ENCODE assay signal across 8 mouse cellular contexts in the genomic region with DNA sequence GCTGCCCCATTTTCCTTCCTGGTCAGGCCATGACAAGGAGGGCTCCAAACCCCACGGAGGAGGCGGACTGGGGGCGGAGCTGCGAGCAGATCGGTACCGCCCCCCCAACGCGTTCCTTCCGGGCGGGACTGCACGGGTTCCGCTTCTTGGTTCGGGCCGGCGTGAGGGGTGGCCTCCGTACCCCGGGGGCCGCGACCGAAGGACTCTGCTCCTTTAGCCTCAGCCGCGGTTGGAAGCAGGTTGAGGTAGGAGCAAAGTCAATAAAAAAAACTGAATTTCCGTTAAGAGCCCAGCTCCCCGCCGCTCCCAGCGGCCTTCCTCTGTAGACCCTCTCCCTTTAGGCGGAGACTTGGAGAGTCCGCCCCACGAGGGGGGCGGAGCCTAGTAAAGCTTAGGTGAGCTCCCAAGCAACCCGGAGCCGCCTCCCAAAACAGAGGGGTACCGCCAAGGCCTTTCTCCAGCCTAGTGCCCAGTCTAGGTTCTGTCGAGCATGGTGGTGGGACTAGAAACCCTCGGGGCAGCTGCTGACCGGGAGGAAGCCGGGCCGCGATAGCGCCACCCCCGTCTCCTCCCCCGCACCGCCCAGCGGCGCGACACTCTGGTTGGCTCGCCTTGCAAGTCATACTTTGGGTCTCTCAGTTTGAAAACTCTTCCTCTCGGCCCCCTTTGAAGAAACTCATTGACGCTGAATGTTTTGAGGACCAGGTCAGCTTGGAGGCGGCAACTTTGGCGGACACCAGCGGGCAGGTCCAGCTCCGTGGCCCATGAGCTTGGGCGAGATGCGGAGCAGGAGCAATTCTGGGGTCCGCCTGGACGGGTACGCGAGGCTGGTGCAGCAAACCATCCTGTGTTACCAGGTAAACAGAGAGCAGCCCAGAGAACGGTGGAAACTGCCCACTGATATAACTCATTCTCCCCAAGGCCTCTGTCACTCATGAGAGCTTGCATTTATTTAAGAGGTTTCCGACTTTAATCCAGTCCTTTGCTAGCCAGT. TPM values are rescaled to one million over a fixed set of nuclear protein-coding genes. Genes with fewer than 3 reads are reported as not detected.
A peak's percentile ranks its signal among the peaks of the same experiment; 100 is the strongest.
DNase-seq lines count a peak whose midpoint lies in the region; ATAC-seq lines count a peak whose summit lies in the region.

Gene Phka2 (plus strand): TSS at position 119 of the 994 bp plus-strand sequence.

- H3K27ac ChIP-seq in intestine, embryonic 14.5 days (ENCODE audit: low read depth) = peak within 1 kb of the TSS; percentile 74

- ATAC-seq in intestine, embryonic 14.5 days (replicated peaks; ENCODE audit: low FRiP score, low TSS enrichment, low read depth) = peak; percentile 98

- H3K9ac ChIP-seq in intestine, embryonic 14.5 days (ENCODE audit: low read length) = peak within 1 kb of the TSS; percentile 58

- peaks cover 5% of the 10 kb centered on the region; the same call in 1 of the 2 replicates for H3K4me1 ChIP-seq in intestine, embryonic 14.5 days (replicated peaks; ENCODE audit: control insufficient read depth, insufficient read depth, low read length)

- 12% methylated on average over 60 of the region's 61 CpGs for WGBS in intestine, embryonic 14.5 days

- H3K36me3 ChIP-seq in intestine, embryonic 14.5 days (ENCODE audit: control insufficient read depth, insufficient read depth, low read length) = no peaks in the 10 kb centered on the region

- H3K4me2 ChIP-seq in intestine, embryonic 14.5 days (ENCODE audit: low read length) = peak within 1 kb of the TSS; percentile 55

- intact Hi-C loops in left cerebral cortex, postnatal 14 days (cut with DNase I) = no loop called here

- H3K27me3 ChIP-seq in intestine, embryonic 14.5 days (replicated peaks; ENCODE audit: control insufficient read depth, insufficient read depth, low read length) = peaks cover 5% of the 10 kb centered on the region; the same call in 1 of the 2 replicates

- H3K9me3 ChIP-seq in intestine, embryonic 14.5 days (ENCODE audit: control insufficient read depth, low read length) = no peaks in the 10 kb centered on the region

- H3K4me3 ChIP-seq in intestine, embryonic 14.5 days (ENCODE audit: low read depth, low read length) = peak within 1 kb of the TSS; percentile 59

- DNase-seq in adrenal gland, adult (ENCODE audit: inconsistent age in 2 of 2, low spot score in 1 of 2) = peak; percentile 87 to 95
- DNase-seq in embryo, embryonic 10.5 days (ENCODE audit: low spot score) = peak; percentile 85
- DNase-seq in gastrocnemius, postnatal 25 days = peak; percentile 80
- DNase-seq in intestine, embryonic 14.5 days (ENCODE audit: low spot score) = peak; percentile 90
- peak; percentile 60 to 72 for DNase-seq in left cerebral cortex, postnatal 14 days (ENCODE audit: low spot score in 2 of 2)
- DNase-seq in mesoderm, embryonic 11.5 days (ENCODE audit: low read depth, low spot score) = peak; percentile 73
- DNase-seq in right cerebral cortex, postnatal 36 days (ENCODE audit: low spot score in 2 of 2) = peak; percentile 61 to 64
- DNase-seq in yolk sac, embryonic 10.5 days (ENCODE audit: low spot score) = peak; percentile 85

RNA-seq across cellular contexts. Expression of gene Phka2, which starts in this region (rescaled TPM):
- 1 to 10 TPM; 5.4 to 5.7 TPM for total RNA-seq in gastrocnemius, postnatal 25 days (2021)
- 15.7 and 16.9 TPM in 2 replicates for polyA plus RNA-seq in intestine, embryonic 14.5 days (2014; fragmentation: Nextera tagmentation; extraction: Ambion mirVana)
- 10 to 100 TPM; 24.7 to 36.3 TPM for total RNA-seq in left cerebral cortex, postnatal 14 days (2021)

Comparison
In these comparisons a context has a peak if more than half of its experiments do, and no peak if none do; other contexts are left out.
1. Peak in every context shown above with its lines: DNase-seq, ATAC-seq, H3K4me3 ChIP-seq and H3K27ac ChIP-seq.